Mouse (Mus musculus): ENCODE measurements at regions not wholly inside any gene's neighbourhood (a gene's known extent, or its start where the extent isn't known, plus 50 kb on each side); places are given as distances from the start of the nearest gene placed in this dataset.
A peak's percentile ranks its signal among the peaks of the same experiment; 100 is the strongest.
"Not testable (repeated sequence)": the region's sequence is repeated elsewhere in the genome, so short reads cannot be mapped to it uniquely, and the experiment has no call there.

GRCm38 (mm10) chr2:48315306-48315705 is 498.6 kb upstream of the Acvr2a start:
- no peak for DNase-seq (ENCODE audit: low spot score)

GRCm38 (mm10) chr2:48316180-48316889 is 497.6 kb upstream of the Acvr2a start:
- no peak for DNase-seq (ENCODE audit: low spot score)

- DNase-seq (ENCODE audit: low spot score) = no peak
Observed at GRCm38 (mm10) chr2:48317821-48318220, 496.1 kb upstream of the Acvr2a start.

GRCm38 (mm10) chr2:48318384-48319030 is 495.4 kb upstream of the Acvr2a start:
- DNase-seq (ENCODE audit: low spot score) = no peak

- no peak for DNase-seq (ENCODE audit: low spot score)
Observed at GRCm38 (mm10) chr2:48321471-48321870, 492.4 kb upstream of the Acvr2a start.

GRCm38 (mm10) chr2:48322278-48322677 is 491.6 kb upstream of the Acvr2a start:
- DNase-seq (ENCODE audit: low spot score) = peak; percentile 10

- no peak for DNase-seq (ENCODE audit: low spot score)
Observed at GRCm38 (mm10) chr2:48328204-48328603, 485.7 kb upstream of the Acvr2a start.

- peak; percentile 42 for DNase-seq (ENCODE audit: low spot score)
Observed at GRCm38 (mm10) chr2:48332783-48333182, 481.1 kb upstream of the Acvr2a start.

- DNase-seq (ENCODE audit: low spot score) = no peak
Observed at GRCm38 (mm10) chr2:48348021-48348420, 465.9 kb upstream of the Acvr2a start.

GRCm38 (mm10) chr2:48349794-48350193 is 464.1 kb upstream of the Acvr2a start:
- no peak for DNase-seq (ENCODE audit: low spot score)

- no peak for DNase-seq (ENCODE audit: low spot score)
Observed at GRCm38 (mm10) chr2:48350206-48350605, 463.7 kb upstream of the Acvr2a start.

- DNase-seq (ENCODE audit: low spot score) = not testable (repeated sequence)
Observed at GRCm38 (mm10) chr2:48371572-48371971, 442.3 kb upstream of the Acvr2a start.

- no peak for DNase-seq (ENCODE audit: low spot score)
Observed at GRCm38 (mm10) chr2:48373086-48373485, 440.8 kb upstream of the Acvr2a start.

GRCm38 (mm10) chr2:48374302-48374701 is 439.6 kb upstream of the Acvr2a start:
- DNase-seq (ENCODE audit: low spot score) = no peak

- no peak for DNase-seq (ENCODE audit: low spot score)
Observed at GRCm38 (mm10) chr2:48378160-48378559, 435.7 kb upstream of the Acvr2a start.

GRCm38 (mm10) chr2:48378749-48379148 is 435.2 kb upstream of the Acvr2a start:
- DNase-seq (ENCODE audit: low spot score) = no peak

- peak; percentile 50 for DNase-seq (ENCODE audit: low spot score)
Observed at GRCm38 (mm10) chr2:48380140-48380539, 433.8 kb upstream of the Acvr2a start.

- DNase-seq (ENCODE audit: low spot score) = no peak
Observed at GRCm38 (mm10) chr2:48380786-48381185, 433.1 kb upstream of the Acvr2a start.

- no peak for DNase-seq (ENCODE audit: low spot score)
Observed at GRCm38 (mm10) chr2:48381481-48382075, 432.3 kb upstream of the Acvr2a start.

- no peak for DNase-seq (ENCODE audit: low spot score)
Observed at GRCm38 (mm10) chr2:48398504-48398903, 415.4 kb upstream of the Acvr2a start.

GRCm38 (mm10) chr2:48399191-48399590 is 414.7 kb upstream of the Acvr2a start:
- no peak for DNase-seq (ENCODE audit: low spot score)

- DNase-seq (ENCODE audit: low spot score) = no peak
Observed at GRCm38 (mm10) chr2:48402813-48403212, 411.1 kb upstream of the Acvr2a start.

GRCm38 (mm10) chr2:48404460-48404859 is 409.4 kb upstream of the Acvr2a start:
- no peak for DNase-seq (ENCODE audit: low spot score)

All from lung, postnatal 25 days (tissue).